Mouse (Mus musculus) NIH3T3 (cell line): ENCODE measurements around the gene Poc1a.

Source experiments
- DNase-seq: peaks from one replicate; pipeline ENCODE4 v3.0.0-alpha.2; 2012; ENCODE audit warnings: low read depth

Poc1a gene

DNA sequence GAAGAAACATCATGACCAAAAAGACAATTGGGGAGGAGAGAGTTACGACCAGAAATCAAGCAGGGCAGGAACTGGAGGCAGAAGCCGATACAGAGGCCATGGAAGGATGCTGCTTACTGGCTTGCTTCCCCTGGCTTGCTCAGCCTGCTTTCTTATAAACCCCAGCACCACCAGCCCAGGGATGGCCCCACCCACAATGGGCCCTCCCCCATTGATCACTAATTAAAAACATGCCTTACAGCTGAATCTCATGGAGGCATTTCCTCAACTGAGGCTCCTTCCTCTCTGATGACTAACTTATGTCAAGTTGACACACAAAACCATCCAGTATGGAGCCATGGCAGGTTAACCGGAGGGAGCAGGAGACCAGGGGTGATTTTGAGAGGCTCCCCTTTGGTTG is 118.9 kb downstream of the Poc1a start:
- peak; percentile 70 for DNase-seq
